Mouse (Mus musculus) adrenal gland, postnatal 14 days (tissue): ENCODE results near the gene Morf4l1. TPM values are rescaled to one million over a fixed set of nuclear protein-coding genes. Genes with fewer than 3 reads are reported as not detected.
"Not testable (repeated sequence)": the region's sequence is repeated elsewhere in the genome, so short reads cannot be mapped to it uniquely, and the experiment has no call there.

ENCODE experiments used
- DNase-seq: peaks from one replicate; pipeline ENCODE4 v3.0.0; 2021; ENCODE audit warnings: mixed read lengths
- total RNA-seq: library from RNA; stranded (reverse); gene quantifications from 2 replicates; pipeline ENCODE4 v1.2.3, GENCODE M21; 2021

Gene Morf4l1
- total RNA-seq, 1 experiment from 2014 or later = 268 TPM

- DNase-seq = no peak
Measured at GRCm38 (mm10) chr9:90115308-90115700, 730 bp upstream of the Morf4l1 start.

GRCm38 (mm10) chr9:90113651-90114566 lies 665 bp downstream of the Morf4l1 start:
- peak; percentile 93 for DNase-seq

GRCm38 (mm10) chr9:90113151-90113550 lies 1.4 kb downstream of the Morf4l1 start:
- DNase-seq = no peak

GRCm38 (mm10) chr9:90109386-90109785 lies 5.2 kb downstream of the Morf4l1 start:
- DNase-seq = no peak

- no peak for DNase-seq
Measured at GRCm38 (mm10) chr9:90108272-90108671, 6.3 kb downstream of the Morf4l1 start.

- no peak for DNase-seq
Measured at GRCm38 (mm10) chr9:90106915-90107314, 7.7 kb downstream of the Morf4l1 start.

GRCm38 (mm10) chr9:90105462-90105861 lies 9.1 kb downstream of the Morf4l1 start:
- no peak for DNase-seq

GRCm38 (mm10) chr9:90100760-90101159 lies 13.8 kb downstream of the Morf4l1 start:
- peak; percentile 36 for DNase-seq

GRCm38 (mm10) chr9:90098934-90099333 lies 15.6 kb downstream of the Morf4l1 start:
- peak; percentile 19 for DNase-seq

- DNase-seq = no peak
Measured at GRCm38 (mm10) chr9:90089339-90090104, 25.1 kb downstream of the Morf4l1 start.

- no peak for DNase-seq
Measured at GRCm38 (mm10) chr9:90087906-90088485, 26.6 kb downstream of the Morf4l1 start.

- DNase-seq = no peak
Measured at GRCm38 (mm10) chr9:90084766-90085468, 29.7 kb downstream of the Morf4l1 start.

GRCm38 (mm10) chr9:90084152-90084551 lies 30.4 kb downstream of the Morf4l1 start:
- DNase-seq = no peak

- no peak for DNase-seq
Measured at GRCm38 (mm10) chr9:90082992-90083391, 31.6 kb downstream of the Morf4l1 start.

- not testable (repeated sequence) for DNase-seq
Measured at GRCm38 (mm10) chr9:90081961-90082360, 32.6 kb downstream of the Morf4l1 start.

GRCm38 (mm10) chr9:90076849-90077461 lies 37.6 kb downstream of the Morf4l1 start:
- DNase-seq = peak; percentile 86

GRCm38 (mm10) chr9:90076131-90076530 lies 38.4 kb downstream of the Morf4l1 start:
- no peak for DNase-seq

GRCm38 (mm10) chr9:90075336-90075735 lies 39.2 kb downstream of the Morf4l1 start:
- no peak for DNase-seq

- peak; percentile 2 for DNase-seq
Measured at GRCm38 (mm10) chr9:90070174-90070573, 44.4 kb downstream of the Morf4l1 start.

GRCm38 (mm10) chr9:90069485-90069884 lies 45.1 kb downstream of the Morf4l1 start:
- peak; percentile 30 for DNase-seq

GRCm38 (mm10) chr9:90068786-90069185 lies 45.8 kb downstream of the Morf4l1 start:
- no peak for DNase-seq

- DNase-seq = no peak
Measured at GRCm38 (mm10) chr9:90067341-90067740, 47.2 kb downstream of the Morf4l1 start.
